Comparison of ENCODE assay signal across 28 mouse cellular contexts in genomic region chr10:69369321-69369720, GRCm38 (mm10).
"Had no signal": no experiment of that assay in that cellular context is flagged by ENCODE, and none has a peak within 500 bp of the region (broad histone marks: within the 10 kb centered on the region; RNA-seq: fewer than 3 reads in every experiment).

No protein-coding gene starts in this region.

- H3K27ac ChIP-seq: embryonic facial prominence, embryonic 12.5 days; embryonic facial prominence, embryonic 13.5 days; embryonic facial prominence, embryonic 15.5 days; forebrain, embryonic 10.5 days; forebrain, embryonic 12.5 days; forebrain, embryonic 13.5 days; forebrain, embryonic 15.5 days; gastrocnemius, adult 2 months; heart, adult 2 months had no signal

- H3K4me2 ChIP-seq: embryonic facial prominence, embryonic 12.5 days; embryonic facial prominence, embryonic 13.5 days; embryonic facial prominence, embryonic 15.5 days; forebrain, embryonic 12.5 days; forebrain, embryonic 13.5 days; forebrain, embryonic 15.5 days had no signal

- H3K4me3 ChIP-seq: embryonic facial prominence, embryonic 12.5 days; embryonic facial prominence, embryonic 13.5 days; embryonic facial prominence, embryonic 15.5 days; erythroblast, embryonic 14.5 days; forebrain, embryonic 10.5 days; forebrain, embryonic 12.5 days; forebrain, embryonic 13.5 days; forebrain, embryonic 15.5 days; gastrocnemius, adult 2 months; heart, adult 2 months had no signal

- H3K4me1 ChIP-seq: embryonic facial prominence, embryonic 13.5 days; embryonic facial prominence, embryonic 15.5 days; forebrain, embryonic 12.5 days; forebrain, embryonic 13.5 days; forebrain, embryonic 15.5 days had no signal

- H3K9ac ChIP-seq: embryonic facial prominence, embryonic 12.5 days; embryonic facial prominence, embryonic 13.5 days; embryonic facial prominence, embryonic 15.5 days; forebrain, embryonic 12.5 days; forebrain, embryonic 13.5 days; forebrain, embryonic 15.5 days; forebrain, postnatal 0 days had no signal

- DNase-seq: cerebellum, adult 2 months; cerebellum, adult 8-10 months; cerebellum, adult 9-10 months; cerebellum, adult 9-11 months; cerebellum, postnatal 10 days; cerebellum, postnatal 14 days; cerebellum, postnatal 25 days; cerebellum, postnatal 36 days; embryo, embryonic 11 days; forebrain, postnatal 0 days; gastrocnemius, adult 2 months; gastrocnemius, postnatal 10 days; gastrocnemius, postnatal 14 days; gastrocnemius, postnatal 25 days; gastrocnemius, postnatal 36 days; heart, adult 11 months; heart, adult 18-20 months; heart, adult 2 months had no signal

- H3K27me3 ChIP-seq: embryonic facial prominence, embryonic 12.5 days; embryonic facial prominence, embryonic 13.5 days; embryonic facial prominence, embryonic 15.5 days; forebrain, embryonic 12.5 days; forebrain, embryonic 13.5 days; forebrain, embryonic 15.5 days had no signal

- H3K9me3 ChIP-seq: embryonic facial prominence, embryonic 12.5 days; embryonic facial prominence, embryonic 13.5 days; embryonic facial prominence, embryonic 15.5 days; forebrain, embryonic 10.5 days; forebrain, embryonic 12.5 days; forebrain, embryonic 13.5 days; forebrain, embryonic 15.5 days had no signal

- H3K36me3 ChIP-seq: embryonic facial prominence, embryonic 12.5 days; embryonic facial prominence, embryonic 13.5 days; embryonic facial prominence, embryonic 15.5 days; forebrain, embryonic 10.5 days; forebrain, embryonic 12.5 days; forebrain, embryonic 15.5 days had no signal

- ATAC-seq: forebrain, embryonic 13.5 days; forebrain, embryonic 14.5 days; forebrain, embryonic 15.5 days; forebrain, embryonic 16.5 days; forebrain, postnatal 0 days had no signal
